Mouse (Mus musculus): Measurements from ENCODE around the gene Map1s. TPM values are rescaled to one million over a fixed set of nuclear protein-coding genes. Genes with fewer than 3 reads are reported as not detected.

Map1s gene
- total RNA-seq, 2 experiments from 2014 or later: 79.8 to 84.0 TPM

DNA sequence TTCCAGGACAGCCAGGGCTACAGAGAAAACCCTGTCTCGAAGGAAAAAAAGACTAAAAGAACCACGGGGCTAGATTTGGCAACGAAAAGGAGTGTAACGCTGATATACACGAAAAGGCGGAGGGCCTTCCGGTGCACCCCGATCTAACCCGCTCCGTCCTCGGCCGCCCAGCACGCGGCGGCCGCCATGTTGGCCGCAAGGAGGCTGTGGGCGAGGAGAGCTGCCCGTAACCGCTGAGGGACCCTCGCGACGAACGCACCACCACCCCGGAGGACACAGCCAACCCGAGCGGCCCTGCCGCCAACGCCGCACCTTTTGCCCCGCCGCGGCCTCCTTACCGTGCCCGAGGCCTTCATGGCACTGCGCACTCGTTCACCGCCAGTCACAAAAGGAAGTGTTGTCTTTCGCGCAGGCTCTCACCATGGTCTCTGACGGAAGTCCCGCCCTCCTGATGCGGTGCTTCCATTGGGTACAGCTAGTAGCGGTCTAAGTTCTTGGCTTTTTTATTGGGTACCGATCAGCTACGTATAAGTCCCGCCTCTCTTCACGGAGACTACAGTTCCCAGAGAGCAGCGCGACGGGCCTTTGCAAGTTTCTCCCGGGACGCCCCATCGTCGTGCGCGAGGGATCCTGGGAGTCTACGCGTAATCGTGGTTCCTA, 8.6 kb upstream of the Map1s start, which contains the start of gene Rpl18a:
Rpl18a (minus strand) TSS at position 392 of the 660 bp plus-strand sequence.
- peak; percentile 95 for DNase-seq
- intact Hi-C loops (cut with DNase I): loop anchor here (10.0 kb wide), 1 partner anchor 468 kb away; the partner anchor contains the start of gene Use1

DNA sequence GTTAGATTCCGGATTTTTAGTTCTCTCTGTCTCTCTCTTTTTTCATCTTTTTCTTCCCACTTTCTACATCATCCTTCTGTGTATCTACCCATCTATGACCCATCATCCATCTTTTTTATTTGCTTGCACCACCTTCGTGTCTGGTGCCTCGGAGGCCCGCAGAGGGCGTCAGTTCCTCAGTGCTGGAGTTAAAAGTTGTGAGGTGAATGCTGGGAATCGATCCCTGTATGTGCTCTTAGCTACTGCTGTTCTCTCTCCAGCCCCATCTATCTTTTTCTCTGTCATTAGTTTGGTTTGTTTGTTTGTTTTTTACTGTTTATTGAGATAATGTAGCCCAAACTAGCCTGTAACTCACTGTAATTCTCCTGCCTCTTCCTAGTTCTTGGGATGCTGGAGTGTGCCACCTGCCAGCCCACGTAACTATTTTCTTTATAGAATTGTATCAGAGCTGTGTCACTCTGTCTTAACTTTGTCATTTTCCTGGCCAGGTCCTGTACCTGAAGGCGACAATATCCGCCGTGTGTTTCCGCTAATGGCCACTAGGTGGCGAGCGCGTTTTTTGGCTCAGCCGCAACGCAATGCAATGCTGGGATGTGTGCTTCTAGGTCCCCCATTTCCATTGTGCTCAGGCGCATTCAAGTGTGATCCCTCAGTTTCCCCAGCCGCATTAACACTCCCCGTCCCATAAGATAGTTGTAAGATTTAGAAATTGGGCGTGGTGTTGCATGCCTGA, 7.9 kb upstream of the Map1s start:
- intact Hi-C loops (cut with DNase I): loop anchor here (10.0 kb wide), 1 partner anchor 467 kb away; the partner anchor contains the start of gene Use1
- DNase-seq: peak; percentile 83

DNA sequence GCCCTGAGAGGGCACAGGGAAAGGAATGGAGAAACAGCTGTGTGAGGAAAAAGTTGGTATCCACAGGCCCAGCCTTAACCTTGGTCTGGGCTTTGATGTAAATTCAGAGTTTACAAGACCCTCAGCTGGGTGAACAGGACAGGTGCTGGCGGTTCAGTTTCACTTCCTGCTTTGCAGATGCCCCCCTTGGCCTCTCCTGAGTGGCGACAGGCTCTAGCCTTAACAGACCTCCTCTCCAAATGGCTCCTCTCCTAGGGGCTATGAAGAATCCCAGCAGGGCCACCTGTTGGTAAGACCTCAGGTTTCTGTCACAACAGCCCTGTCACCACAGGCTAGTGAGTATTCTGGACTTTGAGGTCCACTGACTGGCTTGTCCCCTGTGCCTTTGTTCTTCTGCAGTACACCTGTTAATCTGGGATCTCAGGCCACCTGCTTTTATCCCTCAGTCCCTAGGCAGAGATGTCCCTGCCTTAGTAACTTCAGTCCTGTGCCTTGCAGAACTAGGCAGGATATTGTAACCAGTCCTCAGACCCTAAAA, 7.0 kb upstream of the Map1s start:
- intact Hi-C loops (cut with DNase I): loop anchor here (10.0 kb wide), 1 partner anchor 466 kb away; the partner anchor contains the start of gene Use1
- no peak for DNase-seq

DNA sequence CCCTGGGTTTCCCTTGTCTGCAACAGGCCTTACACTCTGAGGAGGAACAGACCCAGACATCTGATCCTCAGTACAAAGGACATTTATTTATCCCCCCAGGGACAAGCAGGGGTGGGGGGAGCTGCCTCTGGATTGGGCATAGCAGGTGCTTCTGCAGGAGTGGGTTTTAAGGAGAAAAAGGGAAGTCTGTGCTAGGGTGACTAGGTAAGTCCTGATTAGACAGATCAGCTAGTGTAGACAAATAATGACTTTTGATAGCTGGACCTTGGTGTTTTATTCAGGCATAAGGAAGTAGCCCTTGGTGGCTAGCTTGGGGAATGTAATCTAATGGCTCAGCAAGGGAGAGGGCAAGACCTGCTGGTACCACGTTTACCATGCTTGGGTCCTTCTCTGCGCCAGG, 6.5 kb upstream of the Map1s start:
- intact Hi-C loops (cut with DNase I): loop anchor here (10.0 kb wide), 1 partner anchor 466 kb away; the partner anchor contains the start of gene Use1
- DNase-seq: no peak

DNA sequence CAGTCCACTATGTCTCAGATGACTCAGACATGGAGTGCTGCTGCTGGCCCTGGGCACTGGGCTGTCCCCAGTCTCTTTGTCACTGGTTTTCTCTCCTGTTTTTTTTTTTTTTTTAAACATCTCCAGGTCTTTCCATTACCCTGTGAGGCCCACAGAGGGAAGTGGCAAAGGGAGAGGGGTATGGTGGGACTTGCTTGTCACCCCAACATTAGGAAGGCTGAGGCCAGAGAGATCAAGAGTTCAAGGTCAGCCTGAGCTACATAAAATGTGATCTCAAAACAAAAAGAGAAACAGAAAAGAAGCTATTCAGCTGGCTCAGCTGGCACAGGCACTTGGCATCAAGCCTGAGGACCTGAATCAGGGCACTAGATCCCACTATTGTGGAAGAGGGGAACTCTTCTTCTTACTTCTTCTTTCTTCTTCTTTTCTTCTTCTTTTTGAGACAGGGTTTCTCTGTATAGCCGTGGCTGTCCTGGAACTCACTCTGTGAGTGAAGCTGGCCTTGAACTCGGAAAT, 4.8 kb upstream of the Map1s start:
- no peak for DNase-seq
- intact Hi-C loops (cut with DNase I): no loop called here

DNA sequence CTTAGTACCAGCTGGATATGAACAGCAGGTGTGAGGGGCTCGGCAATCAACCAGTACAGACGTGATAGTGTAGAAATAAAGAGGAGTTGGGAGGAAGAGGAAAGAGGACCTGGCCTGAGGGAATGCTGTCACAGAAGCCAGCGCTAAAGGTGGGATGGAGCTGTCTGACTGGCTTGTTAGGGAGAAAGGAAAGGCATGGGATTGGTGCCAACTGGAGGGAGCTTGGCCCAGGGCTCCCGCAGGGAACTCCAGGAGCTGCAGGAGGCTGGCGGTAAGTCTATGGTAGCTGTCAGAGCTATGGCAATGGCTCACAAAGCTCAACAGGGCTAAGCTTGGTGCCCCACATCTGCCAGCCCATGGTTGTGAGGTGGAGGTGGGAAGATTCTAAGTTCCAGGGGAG, 3.5 kb upstream of the Map1s start:
- no peak for DNase-seq
- intact Hi-C loops (cut with DNase I): no loop called here

GRCm38 (mm10) chr8:70903112-70903511, 2.6 kb upstream of the Map1s start:
- intact Hi-C loops (cut with DNase I): no loop called here
- DNase-seq: no peak

DNA sequence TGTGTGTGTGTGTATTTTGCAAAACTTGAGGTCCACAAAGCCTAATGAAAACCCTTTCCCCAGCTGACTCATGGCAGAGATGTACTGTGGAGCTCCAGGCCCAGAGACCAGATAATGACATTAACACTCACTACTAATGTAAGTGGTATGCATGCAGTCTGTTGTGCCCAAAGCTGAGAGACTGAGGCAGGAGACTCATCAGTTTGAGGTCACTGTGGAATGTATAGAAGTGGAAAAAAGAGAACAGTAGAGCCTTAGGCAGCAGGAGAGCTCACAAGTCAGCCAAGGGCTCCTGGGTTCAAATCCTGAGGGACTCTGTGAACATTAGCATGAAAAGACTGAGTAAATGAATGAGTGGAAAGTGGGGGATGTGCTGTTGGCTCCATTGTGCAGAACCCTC, 2.1 kb upstream of the Map1s start:
- DNase-seq: no peak
- intact Hi-C loops (cut with DNase I): no loop called here

GRCm38 (mm10) chr8:70904532-70904931, 1.2 kb upstream of the Map1s start:
- DNase-seq: no peak
- intact Hi-C loops (cut with DNase I): no loop called here

DNA sequence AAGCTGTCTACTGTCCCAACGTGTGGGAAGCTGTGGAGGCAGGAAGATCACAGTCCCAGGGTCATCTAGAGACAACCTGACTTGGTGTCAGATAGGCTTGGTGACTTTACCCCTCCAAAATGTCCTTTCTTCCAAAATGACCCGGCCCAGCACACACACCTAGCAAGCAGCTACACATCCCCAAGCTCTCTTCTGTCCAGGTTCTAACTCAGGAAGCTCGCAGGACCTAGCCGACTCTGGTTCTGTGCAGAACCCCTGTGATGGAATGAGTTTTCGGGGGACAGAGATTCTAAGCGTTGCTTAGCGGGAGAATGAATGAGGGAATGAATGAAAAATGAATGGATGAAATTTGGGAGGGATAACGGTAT, 285 bp upstream of the Map1s start:
- DNase-seq: no peak
- intact Hi-C loops (cut with DNase I): no loop called here

GRCm38 (mm10) chr8:70907518-70907917, 1.8 kb downstream of the Map1s start:
- DNase-seq: no peak
- intact Hi-C loops (cut with DNase I): no loop called here

GRCm38 (mm10) chr8:70911596-70911995, 5.9 kb downstream of the Map1s start:
- intact Hi-C loops (cut with DNase I): no loop called here

DNA sequence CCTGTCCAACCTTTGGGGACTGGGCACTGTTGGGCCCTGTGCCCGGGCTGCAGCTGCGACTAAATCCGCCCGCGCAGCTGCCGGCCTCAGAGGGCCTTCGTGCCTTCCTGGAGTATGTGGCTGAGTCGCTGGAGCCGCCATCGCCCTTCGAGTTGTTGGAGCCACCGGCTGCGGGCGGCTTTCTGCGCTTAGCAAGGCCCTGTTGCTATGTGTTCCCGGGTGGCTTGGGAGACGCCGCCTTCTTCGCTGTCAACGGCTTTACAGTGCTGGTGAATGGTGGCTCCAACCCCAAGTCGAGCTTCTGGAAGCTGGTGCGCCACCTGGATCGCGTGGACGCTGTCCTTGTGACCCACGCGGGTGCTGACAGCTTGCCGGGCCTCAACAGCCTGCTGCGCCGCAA, 7.2 kb downstream of the Map1s start:
- DNase-seq: no peak
- intact Hi-C loops (cut with DNase I): no loop called here

More at GRCm38 (mm10) chr8:70911596-70911995, 5.9 kb downstream of the Map1s start:
- DNase-seq: no peak

GRCm38 (mm10) chr8:70913523-70913922, 7.8 kb downstream of the Map1s start:
- intact Hi-C loops (cut with DNase I): no loop called here
- no peak for DNase-seq

DNA sequence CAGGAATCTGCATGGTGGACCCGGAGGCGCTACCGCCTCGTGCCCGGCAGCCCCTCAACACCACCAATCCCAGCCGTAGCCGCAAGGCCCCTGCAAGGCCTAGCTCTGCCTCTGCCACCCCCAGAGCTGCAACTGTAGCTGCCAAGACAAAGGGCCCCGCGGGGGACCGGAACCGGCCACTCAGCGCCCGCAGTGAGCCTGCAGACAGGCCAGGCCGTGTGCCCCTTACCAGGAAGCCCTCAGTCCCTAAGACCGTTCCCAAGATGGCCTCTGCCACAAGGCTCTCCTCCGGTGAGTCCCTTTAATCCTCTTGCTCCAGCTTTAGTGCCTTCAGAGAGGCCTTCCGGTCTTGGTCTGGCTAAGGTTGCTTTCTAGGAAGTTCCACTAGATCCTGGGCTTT, 9.0 kb downstream of the Map1s start:
- intact Hi-C loops (cut with DNase I): no loop called here
- no peak for DNase-seq

DNA sequence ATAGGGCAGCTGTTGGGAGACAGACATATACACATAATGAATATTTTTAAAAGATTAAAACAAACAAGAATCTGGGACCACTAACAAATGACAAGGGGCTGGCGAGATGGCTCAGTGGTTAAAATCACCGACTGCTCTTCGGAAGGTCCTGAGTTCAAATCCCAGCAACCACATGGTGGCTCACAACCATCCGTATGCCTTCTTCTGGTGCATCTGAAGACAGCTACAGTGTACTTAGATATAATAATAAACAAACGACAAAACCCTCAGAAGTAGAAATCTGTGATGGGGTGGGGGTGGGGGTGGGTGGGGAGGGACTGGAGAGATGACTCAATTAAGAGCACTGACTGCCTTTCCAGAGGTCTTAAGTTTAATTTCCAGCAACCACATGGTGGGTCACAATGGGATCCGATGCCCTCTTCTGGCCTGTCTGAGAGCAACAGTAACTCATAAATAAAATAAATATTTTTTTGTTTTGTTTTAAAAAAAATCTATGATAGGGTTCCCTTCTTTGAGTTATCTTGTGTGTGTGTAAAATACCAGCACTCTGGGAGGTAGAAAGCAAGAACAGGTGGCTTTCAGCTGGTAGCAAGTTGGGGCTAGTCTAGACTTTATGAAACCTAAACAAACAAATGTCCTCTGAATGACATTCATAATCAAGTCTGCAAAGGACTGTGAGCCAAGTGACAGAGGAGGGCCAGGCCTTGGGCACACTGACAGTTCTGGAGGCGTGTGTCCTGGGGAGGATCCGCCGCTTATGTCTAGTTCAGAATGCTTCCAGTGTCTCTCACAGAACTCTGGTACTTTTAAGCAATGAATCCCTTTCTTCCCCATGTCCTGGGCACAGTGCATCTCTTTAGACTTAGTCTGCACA, 14.6 kb downstream of the Map1s start:
- no peak for DNase-seq
- intact Hi-C loops (cut with DNase I): no loop called here

GRCm38 (mm10) chr8:70924151-70924550, 18.4 kb downstream of the Map1s start:
- no peak for DNase-seq
- intact Hi-C loops (cut with DNase I): no loop called here

GRCm38 (mm10) chr8:70925754-70926153, 20.0 kb downstream of the Map1s start:
- intact Hi-C loops (cut with DNase I): no loop called here
- no peak for DNase-seq

DNA sequence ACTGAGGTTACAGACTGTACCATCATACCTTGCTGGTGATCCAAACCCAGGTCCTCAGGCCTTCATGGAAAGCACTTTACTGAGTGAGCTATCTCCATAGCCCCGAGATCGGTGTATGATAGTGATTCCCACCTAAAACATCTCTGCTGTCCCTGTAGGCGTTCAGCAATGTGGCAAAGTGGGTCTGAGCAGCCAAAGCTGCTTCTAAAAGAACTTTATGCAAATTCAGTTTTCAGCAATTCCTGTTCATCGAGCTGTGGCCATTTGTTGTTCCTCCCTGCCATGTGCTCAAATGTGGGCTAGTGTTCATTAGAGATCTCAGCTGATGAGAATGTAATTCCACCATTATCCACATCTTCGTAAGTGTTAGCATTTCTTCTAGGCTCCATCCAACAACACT, 20.7 kb downstream of the Map1s start:
- no peak for DNase-seq
- intact Hi-C loops (cut with DNase I): no loop called here

DNA sequence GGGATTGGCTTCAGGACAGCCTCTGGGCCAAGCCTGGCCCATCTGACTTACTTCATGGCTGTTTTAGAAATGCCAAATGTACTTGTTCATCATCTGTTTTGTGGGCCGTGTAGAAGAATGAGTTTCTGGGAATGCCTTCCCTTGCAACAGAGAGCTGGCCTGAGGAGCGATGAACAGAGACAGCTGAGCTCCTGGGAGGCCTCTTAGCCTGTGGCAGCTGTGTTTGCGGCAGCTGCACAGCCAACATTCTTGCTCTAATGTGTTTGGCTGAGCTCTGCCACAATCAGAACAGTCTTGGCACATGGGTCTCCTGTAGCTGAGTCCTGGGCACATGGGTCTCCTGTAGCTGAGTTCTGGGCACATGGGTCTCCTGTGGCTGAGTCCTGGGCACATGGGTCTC, 22.4 kb downstream of the Map1s start:
- no peak for DNase-seq
- intact Hi-C loops (cut with DNase I): no loop called here

Data from left cerebral cortex, postnatal 4 days (tissue).